Mouse (Mus musculus) brain, embryonic 14.5 days (tissue): ENCODE data around the gene Fthl17d. TPM values are rescaled to one million over a fixed set of nuclear protein-coding genes. Genes with fewer than 3 reads are reported as not detected.
"Not testable (repeated sequence)": the region's sequence is repeated elsewhere in the genome, so short reads cannot be mapped to it uniquely, and the experiment has no call there.

Source experiments
- DNase-seq: peaks from one replicate; pipeline ENCODE4 v3.0.0-alpha.2; 2011; ENCODE audit warnings: low read depth
- CTCF ChIP-seq: fragments of 200-500 bp; IDR thresholded peaks from 2 replicates; pipeline ENCODE4 v1.5.1; 2012; ENCODE audit warnings: inconsistent platforms, mild to moderate bottlenecking, moderate library complexity, borderline replicate concordance; ENCODE audit not compliant: insufficient read depth, insufficient read length; ENCODE audit errors: extremely low read depth
- POLR2A ChIP-seq: fragments of 200-500 bp; IDR thresholded peaks from 2 replicates; pipeline ENCODE4 v1.6.1; 2012; ENCODE audit warnings: mild to moderate bottlenecking, inconsistent platforms, borderline replicate concordance; ENCODE audit not compliant: poor library complexity, insufficient read depth, insufficient read length, severe bottlenecking; ENCODE audit errors: extremely low read depth
- polyA plus RNA-seq: library from polyadenylated mRNA; depleted of rRNA; stranded (reverse); fragments of >200 nt; gene quantifications from 2 replicates; pipeline ENCODE4 v1.2.3, GENCODE M21; 2012; rRNA removed

Fthl17d gene
- not detected in 2 replicates for polyA plus RNA-seq

- not testable (repeated sequence) for DNase-seq
Measured at GRCm38 (mm10) chrX:8986655-8987054, at the start of gene Fthl17d. TSS of gene Fthl17d (minus strand) at chrX:8986755.

- not testable (repeated sequence) for DNase-seq
Measured at GRCm38 (mm10) chrX:9033193-9033592, 46.6 kb upstream of the Fthl17d start, which contains the start of gene Fthl17e. TSS of gene Fthl17e (plus strand) at chrX:9033493.

- no peak for DNase-seq
- no peak for TF ChIP-seq CTCF
Measured at GRCm38 (mm10) chrX:9019481-9019880, 32.9 kb upstream of the Fthl17d start.

- DNase-seq: peak; percentile 25
- TF ChIP-seq CTCF (no peak), POLR2A (no peak)
Measured at GRCm38 (mm10) chrX:9016079-9016478, 29.5 kb upstream of the Fthl17d start.

GRCm38 (mm10) chrX:8976459-8976858 lies 10.1 kb downstream of the Fthl17d start, which contains the start of gene Fthl17c:
TSS of gene Fthl17c (minus strand) at chrX:8976559.
- not testable (repeated sequence) for DNase-seq

- DNase-seq: not testable (repeated sequence)
Measured at GRCm38 (mm10) chrX:8964618-8965017, 21.9 kb downstream of the Fthl17d start.

- not testable (repeated sequence) for DNase-seq
Measured at GRCm38 (mm10) chrX:8962875-8963274, 23.7 kb downstream of the Fthl17d start, which contains the start of gene Fthl17b. TSS of gene Fthl17b (minus strand) at chrX:8962975.

- peak; percentile 88 for DNase-seq
- peak; percentile 63; the same call in 1 of the 2 replicates for TF ChIP-seq CTCF
Measured at GRCm38 (mm10) chrX:8948130-8948805, 38.3 kb downstream of the Fthl17d start.

- TF ChIP-seq CTCF (no peak), POLR2A (no peak)
- peak; percentile 5 for DNase-seq
Measured at GRCm38 (mm10) chrX:8944041-8944440, 42.5 kb downstream of the Fthl17d start.

Other genes with a start within 250 kb of the Fthl17d start
- gene Ssx9, start 238.3 kb downstream of the Fthl17d start, polyA plus RNA-seq: not detected in 2 replicates
- gene Ssxb5, start 183.1 kb downstream of the Fthl17d start, polyA plus RNA-seq: not detected in 2 replicates
- gene Gm6592, start 142.8 kb downstream of the Fthl17d start, polyA plus RNA-seq: not detected in 2 replicates
- not detected in 2 replicates for gene Gm5751, start 112.5 kb downstream of the Fthl17d start, polyA plus RNA-seq
- gene B630019K06Rik, start 94.4 kb downstream of the Fthl17d start, polyA plus RNA-seq: 38.1 and 47.0 TPM in 2 replicates
- not detected in 2 replicates for gene Fthl17b, start 23.8 kb downstream of the Fthl17d start, polyA plus RNA-seq
- not detected in 2 replicates for gene Fthl17c, start 10.2 kb downstream of the Fthl17d start, polyA plus RNA-seq
- gene Fthl17e, start 46.7 kb upstream of the Fthl17d start, polyA plus RNA-seq: not detected in 2 replicates
- gene Fthl17f, start 76.3 kb upstream of the Fthl17d start, polyA plus RNA-seq: not detected in 2 replicates
- gene 4930402K13Rik, start 117.8 kb upstream of the Fthl17d start, polyA plus RNA-seq: not detected in 2 replicates
- gene Lancl3, start 213.1 kb upstream of the Fthl17d start, polyA plus RNA-seq: 1.9 and 2.8 TPM in 2 replicates